Mouse (Mus musculus) heart, embryonic 10.5 days (tissue): ENCODE measurements at regions not wholly inside any gene's neighbourhood (a gene's known extent, or its start where the extent isn't known, plus 50 kb on each side); places are given as distances from the start of the nearest gene placed in this dataset.

ENCODE experiments used
- DNase-seq: peaks from one replicate; pipeline ENCODE4 v3.0.0-alpha.2; 2017; ENCODE audit warnings: low spot score
- H3K27ac ChIP-seq: fragments of 300-500 bp; sonication (generic); 2 replicates; pipeline ENCODE4 v1.5.1; 2016; ENCODE audit warnings: mild to moderate bottlenecking
- H3K27me3 ChIP-seq: fragments of 300-500 bp; sonication (generic); 2 replicates; pipeline ENCODE4 v1.6.1; 2016; ENCODE audit warnings: mild to moderate bottlenecking; ENCODE audit not compliant: poor library complexity, insufficient read depth, severe bottlenecking
- H3K36me3 ChIP-seq: fragments of 300-500 bp; sonication (generic); 2 replicates; pipeline ENCODE4 v1.6.1; 2016; ENCODE audit warnings: mild to moderate bottlenecking, moderate library complexity
- H3K4me1 ChIP-seq: fragments of 300-500 bp; sonication (generic); 2 replicates; pipeline ENCODE4 v1.6.1; 2016; ENCODE audit warnings: mild to moderate bottlenecking
- H3K4me3 ChIP-seq: fragments of 300-500 bp; sonication (generic); 2 replicates; pipeline ENCODE4 v1.5.1; 2016; ENCODE audit warnings: mild to moderate bottlenecking, moderate library complexity
- H3K9me3 ChIP-seq: fragments of 300-500 bp; sonication (generic); 2 replicates; pipeline ENCODE4 v1.6.1; 2016; ENCODE audit warnings: mild to moderate bottlenecking, moderate library complexity
- WGBS: fragments of 180-500 bp; shearing (Covaris S2); methylation state at CpG from one replicate; pipeline ENCODE4 v1.1.7; 2016; 5-methylcytosine and 5-hydroxymethylcytosine counted together

DNA sequence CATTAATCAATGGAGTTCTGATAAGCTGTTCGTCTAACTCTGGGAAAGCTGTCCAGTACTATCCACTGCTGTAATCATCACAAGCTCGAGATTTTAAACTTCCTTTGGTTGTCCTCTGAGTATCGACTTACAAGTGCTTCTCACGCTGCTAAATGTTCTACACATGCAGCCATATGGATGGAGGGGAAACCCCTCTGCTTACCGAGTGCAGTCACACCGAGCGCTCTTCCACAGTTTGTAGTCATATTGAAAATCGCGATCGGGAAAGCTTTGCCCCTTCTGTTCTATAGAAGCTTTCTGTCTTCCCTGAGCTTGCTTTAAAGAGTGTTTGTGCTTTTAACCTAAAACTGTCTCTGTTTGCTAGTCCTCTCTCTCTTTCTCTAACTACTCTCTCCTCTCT is 57.8 kb downstream of the Degs1 start:
- Histone ChIP-seq H3K27me3 (no peaks in the 10 kb centered on the region), H3K4me3 (no peak overlapping the region), H3K27ac (no peak overlapping the region), H3K36me3 (no peaks in the 10 kb centered on the region), H3K9me3 (no peaks in the 10 kb centered on the region), H3K4me1 (0 out of 2 replicates have a peak, but pooled peaks cover 5% of the 10 kb centered on the region)
- 67% methylated on average over 10 of the region's 10 CpGs for WGBS
- peak; percentile 17 for DNase-seq

DNA sequence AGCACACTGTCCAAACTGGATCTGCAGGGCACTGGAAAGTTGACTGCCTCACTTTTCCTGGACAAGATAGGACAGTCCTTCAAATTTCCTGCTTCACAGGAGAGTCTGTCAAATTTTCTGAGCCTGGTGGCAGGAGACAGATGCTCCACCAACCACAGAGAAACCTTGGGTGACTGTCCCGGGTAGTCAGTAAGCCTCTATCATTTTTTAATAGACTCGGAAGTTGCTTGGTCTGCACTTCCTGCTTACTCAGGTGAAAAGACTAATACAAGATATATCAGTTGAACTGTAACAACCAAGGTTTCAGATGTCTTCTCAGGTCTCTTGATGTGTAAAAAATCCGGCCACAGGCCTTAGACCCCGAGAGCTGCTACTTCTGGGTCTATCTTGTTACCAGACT is 58.8 kb downstream of the Degs1 start:
- 57% methylated on average over 4 of the region's 4 CpGs for WGBS
- H3K27me3 ChIP-seq, result no peaks in the 10 kb centered on the region
- no peaks in the 10 kb centered on the region for H3K9me3 ChIP-seq
- no peak for DNase-seq
- H3K4me1 ChIP-seq, result 0 out of 2 replicates have a peak, but pooled peaks cover 5% of the 10 kb centered on the region
- no peak overlapping the region for H3K4me3 ChIP-seq
- no peaks in the 10 kb centered on the region for H3K36me3 ChIP-seq
- H3K27ac ChIP-seq, result no peak overlapping the region
